Mouse (Mus musculus) lung, embryonic 14.5 days (tissue): ENCODE results near the gene Dnmt3c. TPM values are rescaled to one million over a fixed set of nuclear protein-coding genes. Genes with fewer than 3 reads are reported as not detected.

Source experiments
- ATAC-seq: fragments of 200-750 bp; cut with Nextera tagmentation; 2 replicates; pipeline ENCODE4 v1.8.0; 2017; ENCODE audit warnings: mild to moderate bottlenecking, moderate TSS enrichment, moderate library complexity; ENCODE audit not compliant: insufficient read depth
- DNase-seq: peaks from one replicate; pipeline ENCODE4 v3.0.0-alpha.2; 2015
- H3K27ac ChIP-seq: fragments of 300-500 bp; sonication (generic); 2 replicates; pipeline ENCODE4 v1.5.1; 2014; ENCODE audit warnings: low read depth, mild to moderate bottlenecking, moderate library complexity
- H3K27me3 ChIP-seq: fragments of 300-500 bp; sonication (generic); 2 replicates; pipeline ENCODE4 v1.6.1; 2014; ENCODE audit warnings: low read length, control low read depth; ENCODE audit not compliant: insufficient read depth
- H3K36me3 ChIP-seq: fragments of 300-500 bp; sonication (generic); 2 replicates; pipeline ENCODE4 v1.6.1; 2014; ENCODE audit warnings: control low read depth; ENCODE audit not compliant: insufficient read depth
- H3K4me1 ChIP-seq: fragments of 300-500 bp; sonication (generic); 2 replicates; pipeline ENCODE4 v1.6.1; 2014; ENCODE audit warnings: antibody characterized with exemption, control low read depth; ENCODE audit not compliant: insufficient read depth
- H3K4me2 ChIP-seq: fragments of 300-500 bp; sonication (generic); 2 replicates; pipeline ENCODE4 v1.6.1; 2014; ENCODE audit warnings: mild to moderate bottlenecking
- H3K4me3 ChIP-seq: fragments of 300-500 bp; sonication (generic); 2 replicates; pipeline ENCODE4 v1.5.1; 2014; ENCODE audit warnings: low read depth, low read length
- H3K9ac ChIP-seq: fragments of 300-500 bp; sonication (generic); 2 replicates; pipeline ENCODE4 v1.6.1; 2014
- H3K9me3 ChIP-seq: fragments of 300-500 bp; sonication (generic); 2 replicates; pipeline ENCODE4 v1.6.1; 2016; ENCODE audit warnings: low read depth, low read length, control low read depth
- CTCF ChIP-seq: IDR thresholded peaks from 2 replicates; pipeline ENCODE4 v1.5.1; 2016; ENCODE audit warnings: antibody characterized with exemption, low read depth
- WGBS: fragments of 180-500 bp; shearing (Covaris S2); extraction: QIAGEN DNeasy Blood & Tissue Kit; methylation state at CpG from one replicate; pipeline ENCODE4 v1.1.7; 2014; 5-methylcytosine and 5-hydroxymethylcytosine counted together
- polyA plus RNA-seq: library from polyadenylated mRNA; unstranded; fragments of >200 nt; fragmentation: Nextera tagmentation; extraction: Ambion mirVana; gene quantifications from 2 replicates; pipeline ENCODE4 v1.2.1, GENCODE M21; 2014

Dnmt3c gene
- polyA plus RNA-seq, 1 experiment from 2014 or later = 0.12 TPM

DNA sequence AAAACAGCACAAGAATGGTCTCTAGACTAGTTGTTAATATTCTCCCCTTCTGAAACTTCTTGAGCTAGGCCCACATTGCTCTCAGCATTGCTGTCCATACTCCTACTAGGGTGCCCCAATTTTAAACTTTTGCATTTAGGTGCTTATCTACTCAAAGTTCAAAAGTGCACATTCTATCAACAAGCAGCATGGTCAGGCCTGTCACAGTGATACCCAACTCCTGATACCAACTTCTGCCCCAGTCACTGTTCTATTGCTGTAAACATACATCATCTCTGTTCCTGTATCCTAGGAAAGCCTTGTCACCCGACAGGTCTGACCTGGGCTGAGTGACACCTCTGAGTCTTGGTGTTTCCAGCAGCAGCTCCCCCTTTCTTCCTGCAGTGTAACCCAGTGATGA, 26.6 kb downstream of the Dnmt3c start:
- Histone ChIP-seq H3K4me1 (no peaks in the 10 kb centered on the region), H3K9ac (no peak overlapping the region), H3K4me2 (no peak overlapping the region), H3K27me3 (no peaks in the 10 kb centered on the region), H3K36me3 (no peaks in the 10 kb centered on the region), H3K9me3 (no peaks in the 10 kb centered on the region), H3K4me3 (no peak overlapping the region), H3K27ac (no peak overlapping the region)
- DNase-seq = no peak
- WGBS = 49% methylated on average over 1 of the region's 1 CpGs
- ATAC-seq = no peak
- no peak for TF ChIP-seq CTCF

DNA sequence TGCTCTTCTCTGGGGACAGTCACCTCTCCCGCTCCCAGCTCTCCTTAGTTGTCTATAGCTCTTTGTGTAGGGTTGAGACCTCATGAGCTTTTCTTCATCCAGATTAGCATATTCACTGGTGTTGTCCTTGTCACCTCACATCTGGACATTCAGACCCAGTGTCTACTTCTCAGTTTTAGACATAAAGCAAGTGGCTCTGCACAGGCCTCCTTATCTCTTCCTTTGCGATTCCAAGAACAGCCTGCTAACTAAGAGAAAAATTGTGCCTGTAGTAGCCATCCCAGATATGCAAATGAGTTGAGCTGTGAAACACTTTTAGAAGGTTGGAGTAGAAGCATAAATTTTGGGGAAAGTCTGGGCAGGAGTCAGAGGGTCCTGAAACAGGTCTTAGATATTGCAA, 28.0 kb downstream of the Dnmt3c start:
- 80% methylated on average over 2 of the region's 2 CpGs for WGBS
- Histone ChIP-seq H3K36me3 (no peaks in the 10 kb centered on the region), H3K4me1 (no peaks in the 10 kb centered on the region), H3K27me3 (no peaks in the 10 kb centered on the region), H3K9me3 (no peaks in the 10 kb centered on the region), H3K4me3 (no peak overlapping the region), H3K9ac (no peak overlapping the region), H3K4me2 (no peak overlapping the region), H3K27ac (no peak overlapping the region)
- DNase-seq = no peak
- TF ChIP-seq CTCF = no peak
- no peak for ATAC-seq

DNA sequence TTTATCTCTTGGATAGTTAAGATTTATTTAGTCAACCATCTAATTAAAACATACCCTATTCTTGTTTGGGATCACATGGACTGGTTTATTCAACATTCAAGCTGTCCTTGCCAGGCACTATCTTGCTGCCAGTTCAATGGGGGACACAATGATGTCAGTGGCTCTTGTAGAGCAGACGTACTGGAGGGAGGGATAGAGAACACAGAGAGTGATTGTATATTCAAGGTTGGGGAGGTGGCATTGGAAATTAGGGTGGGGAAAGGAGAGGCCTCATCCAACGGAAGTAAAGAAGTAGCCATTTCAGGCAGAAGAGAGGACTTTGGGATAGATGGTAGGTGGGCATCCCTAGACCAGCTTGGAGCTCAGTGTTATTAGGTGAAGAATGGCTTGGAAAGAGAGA, 28.4 kb downstream of the Dnmt3c start:
- Histone ChIP-seq H3K9me3 (no peaks in the 10 kb centered on the region), H3K9ac (no peak overlapping the region), H3K4me3 (no peak overlapping the region), H3K4me2 (no peak overlapping the region), H3K27ac (no peak overlapping the region), H3K27me3 (no peaks in the 10 kb centered on the region), H3K36me3 (no peaks in the 10 kb centered on the region), H3K4me1 (no peaks in the 10 kb centered on the region)
- DNase-seq (no peak), ATAC-seq (no peak)
- 87% methylated on average over 2 of the region's 2 CpGs for WGBS
- TF ChIP-seq CTCF = no peak

DNA sequence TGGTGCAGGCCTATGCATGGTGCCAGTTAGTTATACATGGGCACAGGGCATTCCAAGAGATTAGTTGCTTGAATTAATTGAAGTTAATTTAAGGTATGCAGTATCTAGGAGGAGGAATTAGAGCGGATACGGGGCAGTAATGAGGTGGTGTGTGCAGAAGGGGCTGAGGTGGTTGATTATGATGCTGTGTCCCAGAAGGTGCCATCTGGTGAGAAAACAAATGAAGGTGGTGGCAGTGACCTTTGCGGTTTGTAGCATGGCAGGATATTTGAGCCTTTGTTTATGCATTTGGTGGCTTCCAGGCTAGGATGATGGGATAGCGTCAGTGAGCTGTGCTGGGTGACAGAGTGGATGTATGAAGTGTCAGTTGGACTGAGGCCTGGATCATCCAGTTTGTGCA, 28.8 kb downstream of the Dnmt3c start:
- no peaks in the 10 kb centered on the region for H3K36me3 ChIP-seq
- H3K9ac ChIP-seq = no peak overlapping the region
- no peak overlapping the region for H3K4me2 ChIP-seq
- no peaks in the 10 kb centered on the region for H3K4me1 ChIP-seq
- no peak overlapping the region for H3K27ac ChIP-seq
- no peaks in the 10 kb centered on the region for H3K27me3 ChIP-seq
- H3K4me3 ChIP-seq = no peak overlapping the region
- WGBS = 71% methylated on average over 4 of the region's 4 CpGs
- no peak for TF ChIP-seq CTCF
- H3K9me3 ChIP-seq = no peaks in the 10 kb centered on the region
- DNase-seq (no peak), ATAC-seq (no peak)

DNA sequence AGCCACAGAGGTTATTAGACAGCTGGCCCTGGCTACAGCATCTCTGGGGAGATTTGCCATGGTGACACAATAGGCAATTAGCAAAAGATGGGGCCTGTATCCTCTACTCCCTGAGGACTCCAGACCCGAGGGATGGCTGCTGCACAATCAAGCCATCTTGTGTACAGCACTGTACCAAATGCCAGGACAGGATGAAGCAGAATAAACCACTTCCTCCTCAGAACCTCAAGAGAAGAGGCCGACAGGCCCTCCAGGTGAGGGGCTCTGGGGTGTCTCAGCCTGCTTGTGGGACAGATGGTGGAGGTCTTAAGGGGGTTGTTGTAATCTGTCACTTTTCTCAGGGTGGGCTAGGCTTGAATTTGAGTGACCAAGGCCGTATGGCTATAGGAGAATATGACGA, 37.6 kb downstream of the Dnmt3c start:
- no peak overlapping the region for H3K4me3 ChIP-seq
- no peak overlapping the region for H3K27ac ChIP-seq
- TF ChIP-seq CTCF = no peak
- DNase-seq (no peak), ATAC-seq (no peak)
- H3K27me3 ChIP-seq = no peaks in the 10 kb centered on the region
- H3K4me2 ChIP-seq = no peak overlapping the region
- no peaks in the 10 kb centered on the region for H3K4me1 ChIP-seq
- no peaks in the 10 kb centered on the region for H3K36me3 ChIP-seq
- WGBS = 75% methylated on average over 4 of the region's 4 CpGs
- H3K9me3 ChIP-seq = no peaks in the 10 kb centered on the region
- H3K9ac ChIP-seq = no peak overlapping the region

DNA sequence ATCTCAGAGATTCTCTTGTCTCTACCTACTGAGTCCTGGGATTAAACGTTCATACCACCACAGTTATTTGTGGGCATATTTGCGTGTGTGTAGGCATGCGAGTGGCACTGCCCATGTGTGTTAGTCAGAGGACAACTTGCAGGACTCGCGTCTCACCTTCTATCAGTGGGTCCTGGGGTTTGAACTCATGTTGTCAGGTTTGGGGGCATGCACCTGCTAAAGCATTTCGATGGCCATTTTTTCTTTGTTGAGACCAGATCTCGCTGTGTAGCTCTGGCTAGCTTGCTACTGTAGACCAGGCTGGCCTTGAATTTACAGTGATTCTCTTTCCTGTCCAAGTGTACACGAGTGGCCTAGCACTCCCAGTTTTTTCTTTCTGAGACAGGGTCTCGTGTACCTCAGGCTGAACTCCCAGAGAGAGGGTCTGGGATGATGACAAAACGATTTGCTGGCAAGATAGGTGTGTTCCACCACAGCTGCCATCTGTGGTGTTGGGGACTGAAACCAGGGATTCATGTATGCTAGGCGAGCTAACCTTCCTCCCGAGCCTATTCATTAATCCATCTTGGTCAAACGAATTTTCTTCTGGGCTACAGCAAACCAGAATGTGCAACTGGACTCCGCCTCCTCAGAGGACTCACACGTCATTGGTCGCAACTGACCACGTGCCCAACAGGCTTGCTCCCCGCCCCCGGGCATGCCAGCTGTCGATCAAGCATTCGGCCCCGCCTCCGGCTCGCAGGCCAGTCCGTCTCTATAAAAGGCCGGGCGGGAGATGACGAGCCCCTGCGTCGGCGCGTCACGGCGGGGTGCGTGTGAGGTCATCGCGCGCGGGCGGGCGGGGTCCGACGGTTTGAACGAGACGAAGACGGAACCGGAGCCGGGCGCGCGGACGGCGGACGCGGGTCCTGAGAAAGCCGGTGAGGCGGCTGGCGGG, 44.3 kb downstream of the Dnmt3c start, which contains the start of gene Mapre1:
TSS of gene Mapre1 (plus strand) at position 775 of the 937 bp plus-strand sequence.
- H3K27ac ChIP-seq = peak within 1 kb of the TSS; percentile 93
- DNase-seq (peak; percentile 100), ATAC-seq (peak; percentile 96)
- no peaks in the 10 kb centered on the region for H3K27me3 ChIP-seq
- peak within 1 kb of the TSS; percentile 87 for H3K4me3 ChIP-seq
- WGBS = 10% methylated on average over 58 of the region's 58 CpGs
- TF ChIP-seq CTCF = no peak
- peak within 1 kb of the TSS; percentile 91 for H3K9ac ChIP-seq
- H3K36me3 ChIP-seq = no peaks in the 10 kb centered on the region; the same call in 1 of the 2 replicates
- H3K4me1 ChIP-seq = peaks cover 12% of the 10 kb centered on the region; the same call in 1 of the 2 replicates
- no peaks in the 10 kb centered on the region for H3K9me3 ChIP-seq
- peak within 1 kb of the TSS; percentile 72 for H3K4me2 ChIP-seq

DNA sequence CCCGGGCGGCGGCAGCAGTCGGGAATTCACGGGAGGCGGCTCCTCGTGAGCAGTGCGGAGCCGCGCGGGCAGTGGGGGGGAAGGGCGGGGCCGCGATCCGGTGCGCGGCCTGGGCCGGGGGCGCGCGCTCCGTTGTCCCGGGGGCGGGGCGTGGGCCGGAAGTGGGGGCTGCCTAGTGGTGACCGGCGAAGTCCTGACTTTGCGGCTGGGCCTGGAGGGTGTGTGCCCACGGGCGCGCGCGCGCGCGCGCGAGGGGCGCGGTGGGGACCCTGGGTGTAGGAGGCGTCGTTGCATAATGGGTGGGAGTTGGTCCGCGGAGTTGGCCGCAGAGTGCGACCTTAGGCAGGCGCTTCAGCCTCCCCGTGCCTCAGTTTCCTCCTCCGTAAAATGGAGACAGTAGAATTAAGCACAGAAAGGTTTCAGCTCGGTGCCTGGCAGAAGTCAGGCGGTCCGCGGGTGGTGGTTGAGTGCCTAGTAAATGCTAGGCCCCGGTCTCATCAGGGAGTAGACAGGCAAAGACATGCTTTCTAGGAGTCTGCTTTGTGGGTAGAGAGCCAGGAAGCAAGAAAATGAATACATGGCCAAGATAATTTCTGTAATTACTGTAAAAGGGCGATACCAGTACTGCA, 45.1 kb downstream of the Dnmt3c start:
- H3K4me3 ChIP-seq = peak overlapping the region; percentile 87
- H3K9ac ChIP-seq = peak overlapping the region; percentile 91
- TF ChIP-seq CTCF = no peak
- DNase-seq (peak; percentile 82), ATAC-seq (peak; percentile 88)
- H3K27ac ChIP-seq = peak overlapping the region; percentile 93
- WGBS = 1% methylated on average over 45 of the region's 56 CpGs
- H3K27me3 ChIP-seq = no peaks in the 10 kb centered on the region
- peaks cover 12% of the 10 kb centered on the region; the same call in 1 of the 2 replicates for H3K4me1 ChIP-seq
- H3K4me2 ChIP-seq = peak overlapping the region; percentile 68
- H3K9me3 ChIP-seq = no peaks in the 10 kb centered on the region
- peaks cover 6% of the 10 kb centered on the region for H3K36me3 ChIP-seq
